Mouse (Mus musculus) spleen, postnatal 0 days (tissue): ENCODE measurements around the gene Parp3. TPM values are rescaled to one million over a fixed set of nuclear protein-coding genes. Genes with fewer than 3 reads are reported as not detected.

Experiments used
- polyA plus RNA-seq: library from polyadenylated mRNA; unstranded; fragments of >200 nt; fragmentation: Nextera tagmentation; extraction: Ambion mirVana; gene quantifications from 2 replicates; pipeline ENCODE4 v1.2.1, GENCODE M21; 2015

Parp3 gene
- polyA plus RNA-seq, result 3.2 and 4.3 TPM in 2 replicates

GRCm38 (mm10) chr9:106476924-106477484 is at the start of gene Parp3:
Parp3 (minus strand) TSS chr9:106476949.

GRCm38 (mm10) chr9:106514273-106514672 is 37.5 kb upstream of the Parp3 start, which contains the start of gene Iqcf5:
Iqcf5 (plus strand) TSS chr9:106514573.

GRCm38 (mm10) chr9:106499667-106500066 is 22.9 kb upstream of the Parp3 start, which contains the start of gene Iqcf1:
Iqcf1 (plus strand) TSS chr9:106499967.

GRCm38 (mm10) chr9:106475663-106476001 is 1.1 kb downstream of the Parp3 start, which contains the start of gene Rrp9:
Rrp9 (plus strand) TSS chr9:106475963.

DNA sequence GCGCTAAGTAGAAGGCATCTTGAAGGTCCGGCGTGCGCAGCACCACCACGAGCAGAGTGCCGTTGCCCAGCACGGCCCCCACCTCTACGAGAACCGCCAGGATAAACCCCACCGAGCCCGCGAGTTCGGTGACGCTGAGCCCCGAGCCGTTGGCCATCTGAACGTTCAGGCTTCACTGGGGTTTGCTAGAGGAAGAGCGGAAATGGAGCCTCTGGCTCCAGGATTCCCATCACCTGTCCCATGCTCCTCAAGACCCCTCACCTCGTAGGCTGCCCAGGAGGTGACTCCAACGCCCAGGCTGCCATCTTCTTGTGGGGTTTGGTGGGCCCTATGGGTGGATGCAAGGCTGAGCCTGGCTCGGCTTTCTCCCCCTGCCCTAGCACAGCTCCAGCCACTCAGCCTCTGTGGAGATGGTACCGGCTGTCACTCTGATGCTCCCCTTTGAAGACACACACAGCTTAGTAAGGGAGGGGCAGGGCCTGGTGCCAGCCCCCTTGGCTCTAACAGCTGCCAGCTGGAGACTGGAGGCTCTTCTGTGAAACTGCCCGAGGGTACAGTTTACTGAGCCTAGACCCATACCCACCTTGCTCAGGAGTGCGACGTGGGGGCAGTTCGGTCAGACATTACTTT is 11.1 kb downstream of the Parp3 start, which contains the start of gene Gpr62:
Gene Gpr62 (minus strand): TSS at position 368 of the 630 bp plus-strand sequence.

DNA sequence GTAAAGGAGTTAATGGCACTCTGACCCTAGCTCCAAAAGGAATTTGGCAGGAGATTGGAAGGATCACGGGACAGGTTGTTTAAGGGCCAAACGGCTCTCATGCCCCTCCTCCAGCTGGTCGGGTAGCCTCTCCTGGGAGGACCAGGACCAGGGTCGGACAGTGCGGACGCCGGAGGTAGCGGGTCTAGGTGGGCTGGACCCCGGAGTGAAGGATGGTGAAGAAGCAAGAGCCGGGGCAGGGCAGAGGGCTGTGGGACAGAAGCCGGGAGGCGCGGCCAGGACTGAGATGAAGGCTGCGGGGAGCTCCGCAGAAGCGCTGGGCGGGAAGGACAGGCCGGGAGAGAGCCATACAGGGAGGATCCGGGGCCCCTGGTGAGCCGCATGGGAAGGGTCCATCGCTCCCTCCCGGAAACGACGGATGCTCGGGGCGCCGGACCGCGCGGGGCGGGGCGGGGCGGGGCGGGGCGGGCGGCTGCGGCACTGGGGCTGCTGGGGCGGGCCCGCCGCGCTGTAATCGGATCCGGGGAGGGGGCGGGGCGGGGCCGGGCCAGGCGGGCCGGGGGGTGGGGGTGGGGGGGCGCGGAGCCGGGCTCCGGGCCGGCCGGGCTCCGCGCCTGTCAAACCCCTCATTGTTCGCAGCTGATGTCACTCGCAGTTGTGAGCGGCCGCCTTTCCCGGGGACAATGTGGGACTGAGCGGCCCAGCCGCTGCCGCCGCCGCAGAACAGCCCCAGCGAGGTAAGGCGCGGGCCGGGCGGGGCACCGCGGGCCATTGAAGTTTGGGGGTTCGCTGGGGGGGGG is 23.3 kb downstream of the Parp3 start, which contains the start of gene Pcbp4:
Gene Pcbp4 (plus strand): TSS at position 21 of the 800 bp plus-strand sequence.

DNA sequence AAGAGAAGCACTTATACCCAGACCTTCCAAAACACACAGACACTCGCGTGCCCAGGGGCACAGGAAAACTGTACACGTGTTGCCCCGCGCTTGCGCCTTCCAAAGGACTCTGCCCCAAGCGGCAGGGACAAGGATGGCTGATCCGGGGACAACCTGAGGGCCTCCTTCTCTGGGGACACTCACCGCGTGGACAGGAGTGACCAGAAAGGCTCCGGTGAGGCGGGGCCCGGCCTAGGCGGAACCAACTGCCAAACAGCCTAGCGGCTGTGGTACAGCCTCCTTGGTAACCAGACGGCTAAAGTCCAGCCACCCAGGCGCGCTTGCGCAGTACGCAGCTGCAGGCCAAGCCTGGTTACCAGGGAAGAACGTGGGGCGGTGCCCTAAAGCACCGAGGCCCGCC is 29.4 kb downstream of the Parp3 start, which contains the start of the genes Abhd14b and Abhd14a:
Gene Abhd14b (plus strand): TSS at position 112 of the 400 bp plus-strand sequence.
Gene Abhd14a (minus strand): TSS at position 331 of the 400 bp plus-strand sequence.

GRCm38 (mm10) chr9:106429221-106430014 is 47.3 kb downstream of the Parp3 start, which contains the start of gene Rpl29:
Rpl29 (plus strand) TSS chr9:106429454.

Other genes starting within 250 kb of the Parp3 start
- gene Alas1, start 228.3 kb downstream of the Parp3 start, polyA plus RNA-seq, result 64.1 and 89.0 TPM in 2 replicates
- 29.8 TPM in 2 replicates for gene Poc1a, start 195.9 kb downstream of the Parp3 start, polyA plus RNA-seq
- 9.0 and 11.9 TPM in 2 replicates for gene Dusp7, start 108.3 kb downstream of the Parp3 start, polyA plus RNA-seq
- 805 and 852 TPM in 2 replicates for gene Rpl29, start 47.5 kb downstream of the Parp3 start, polyA plus RNA-seq
- gene Acy1, start 38.6 kb downstream of the Parp3 start, polyA plus RNA-seq, result 10.7 and 12.2 TPM in 2 replicates
- 2.9 and 4.4 TPM in 2 replicates for gene Abhd14b, start 29.5 kb downstream of the Parp3 start, polyA plus RNA-seq
- 17.5 and 19.9 TPM in 2 replicates for gene Abhd14a, start 29.3 kb downstream of the Parp3 start, polyA plus RNA-seq
- gene Pcbp4, start 23.7 kb downstream of the Parp3 start, polyA plus RNA-seq, result 3.9 and 7.1 TPM in 2 replicates
- 0.17 TPM in 1 of 2 replicates, not detected in the other for gene Gpr62, start 11.0 kb downstream of the Parp3 start, polyA plus RNA-seq
- 29.7 and 32.9 TPM in 2 replicates for gene Rrp9, start 986 bp downstream of the Parp3 start, polyA plus RNA-seq
- gene Iqcf1, start 23.0 kb upstream of the Parp3 start, polyA plus RNA-seq, result not detected in 2 replicates
- not detected in 2 replicates for gene Iqcf5, start 37.6 kb upstream of the Parp3 start, polyA plus RNA-seq
- not detected in 2 replicates for gene Iqcf3, start 84.7 kb upstream of the Parp3 start, polyA plus RNA-seq
- not detected in 2 replicates for gene Iqcf4, start 94.0 kb upstream of the Parp3 start, polyA plus RNA-seq
- gene Iqcf6, start 149.6 kb upstream of the Parp3 start, polyA plus RNA-seq, result not detected in 2 replicates
- not detected in 2 replicates for gene Grm2, start 179.1 kb upstream of the Parp3 start, polyA plus RNA-seq
- 16.8 and 20.6 TPM in 2 replicates for gene Tex264, start 209.0 kb upstream of the Parp3 start, polyA plus RNA-seq